ENCODE assay signal across 19 mouse cellular contexts in the genomic region with DNA sequence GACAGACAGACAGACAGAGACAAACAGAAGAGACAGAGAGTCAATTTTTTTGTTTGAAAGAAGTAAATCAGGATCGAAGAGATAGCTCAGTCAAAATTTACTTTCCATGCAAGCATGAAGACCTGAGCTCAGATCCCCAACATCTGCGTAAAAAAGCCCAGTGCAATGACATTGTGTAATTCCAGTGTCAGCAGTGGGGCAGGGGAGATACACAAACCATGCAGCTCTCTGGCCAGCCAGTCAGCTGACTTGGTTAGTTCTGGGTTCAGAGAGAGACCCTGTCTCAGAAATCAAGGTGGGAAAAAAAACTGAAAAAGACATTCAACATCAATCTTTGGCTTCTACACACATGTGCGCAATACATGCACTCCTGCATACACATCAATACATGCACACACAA.
"Had no signal": no experiment of that assay in that cellular context is flagged by ENCODE, and none has a peak within 500 bp of the region (broad histone marks: within the 10 kb centered on the region; RNA-seq: fewer than 3 reads in every experiment).

No protein-coding gene starts in this region.

- DNase-seq: layer of hippocampus, adult 9-11 months; liver; liver, postnatal 0 days; right cerebral cortex, adult 18-20 months; right cerebral cortex, postnatal 14 days; right cerebral cortex, postnatal 4 days; thymus, adult 18-20 months; thymus, postnatal 36 days had no signal

- ATAC-seq: intestine, postnatal 0 days; midbrain, embryonic 15.5 days had no signal

- H3K4me3 ChIP-seq: layer of hippocampus, adult 2 months; limb, embryonic 10.5 days; limb, embryonic 13.5 days; midbrain, embryonic 12.5 days; midbrain, embryonic 15.5 days; neural tube, embryonic 12.5 days; neural tube, embryonic 15.5 days had no signal

- H3K4me1 ChIP-seq: limb, embryonic 10.5 days; limb, embryonic 13.5 days; midbrain, embryonic 12.5 days; midbrain, embryonic 15.5 days; neural tube, embryonic 12.5 days had no signal

- H3K27me3 ChIP-seq: limb, embryonic 13.5 days; midbrain, embryonic 12.5 days; midbrain, embryonic 15.5 days; neural tube, embryonic 12.5 days; neural tube, embryonic 15.5 days had no signal

- H3K9ac ChIP-seq: limb, embryonic 13.5 days; liver, embryonic 14.5 days; liver, postnatal 0 days; midbrain, embryonic 12.5 days; midbrain, embryonic 15.5 days; neural tube, embryonic 12.5 days; neural tube, embryonic 15.5 days had no signal

- H3K4me2 ChIP-seq: limb, embryonic 13.5 days; midbrain, embryonic 12.5 days; midbrain, embryonic 15.5 days; neural tube, embryonic 12.5 days; neural tube, embryonic 15.5 days had no signal

- H3K9me3 ChIP-seq: limb, embryonic 10.5 days; limb, embryonic 13.5 days; midbrain, embryonic 12.5 days; midbrain, embryonic 15.5 days; neural tube, embryonic 12.5 days; neural tube, embryonic 15.5 days had no signal

- H3K27ac ChIP-seq: kidney, postnatal 0 days; layer of hippocampus, adult 2 months; limb, embryonic 10.5 days; limb, embryonic 13.5 days; liver, embryonic 14.5 days; macrophage; midbrain, embryonic 12.5 days; midbrain, embryonic 15.5 days; neural tube, embryonic 12.5 days; neural tube, embryonic 15.5 days had no signal

- H3K36me3 ChIP-seq: limb, embryonic 10.5 days; limb, embryonic 13.5 days; midbrain, embryonic 12.5 days; midbrain, embryonic 15.5 days; neural tube, embryonic 12.5 days; neural tube, embryonic 15.5 days had no signal
